Mouse (Mus musculus) intestine, embryonic 16.5 days (tissue): Measurements from ENCODE around the gene Fut4. TPM values are rescaled to one million over a fixed set of nuclear protein-coding genes. Genes with fewer than 3 reads are reported as not detected.

Experiments
- ATAC-seq: fragments of 200-750 bp; cut with Nextera tagmentation; 2 replicates; pipeline ENCODE4 v1.8.0; 2017; ENCODE audit warnings: moderate TSS enrichment, moderate library complexity
- H3K27ac ChIP-seq: fragments of 300-500 bp; sonication (generic); 2 replicates; pipeline ENCODE4 v1.5.1; 2014; ENCODE audit warnings: mild to moderate bottlenecking, low read length
- H3K27me3 ChIP-seq: fragments of 300-500 bp; sonication (generic); replicated peaks from 2 replicates; pipeline ENCODE4 v1.6.1; 2014; ENCODE audit warnings: low read length, control low read depth, mixed read lengths; ENCODE audit not compliant: control insufficient read depth, insufficient read depth
- H3K36me3 ChIP-seq: fragments of 300-500 bp; sonication (generic); 2 replicates; pipeline ENCODE4 v1.6.1; 2014; ENCODE audit warnings: low read length, control low read depth; ENCODE audit not compliant: control insufficient read depth, insufficient read depth
- H3K4me1 ChIP-seq: fragments of 300-500 bp; sonication (generic); 2 replicates; pipeline ENCODE4 v1.6.1; 2014; ENCODE audit warnings: low read length, control low read depth, mixed read lengths; ENCODE audit not compliant: control insufficient read depth, insufficient read depth
- H3K4me2 ChIP-seq: fragments of 300-500 bp; sonication (generic); 2 replicates; pipeline ENCODE4 v1.6.1; 2014; ENCODE audit warnings: low read depth, low read length, control low read depth
- H3K4me3 ChIP-seq: fragments of 300-500 bp; sonication (generic); 2 replicates; pipeline ENCODE4 v1.5.1; 2014; ENCODE audit warnings: mild to moderate bottlenecking, low read length
- H3K9ac ChIP-seq: fragments of 300-500 bp; sonication (generic); 2 replicates; pipeline ENCODE4 v1.6.1; 2014; ENCODE audit warnings: low read depth, low read length
- H3K9me3 ChIP-seq: fragments of 300-500 bp; sonication (generic); 2 replicates; pipeline ENCODE4 v1.6.1; 2016; ENCODE audit warnings: low read length, control low read depth; ENCODE audit not compliant: control insufficient read depth
- WGBS: fragments of 180-500 bp; shearing (Covaris S2); extraction: QIAGEN DNeasy Blood & Tissue Kit; methylation state at CpG from one replicate; pipeline ENCODE4 v1.1.7; 2014; 5-methylcytosine and 5-hydroxymethylcytosine counted together
- polyA plus RNA-seq: library from polyadenylated mRNA; unstranded; fragments of >200 nt; fragmentation: Nextera tagmentation; extraction: Ambion mirVana; gene quantifications from 2 replicates; pipeline ENCODE4 v1.2.1, GENCODE M21; 2015

Gene Fut4
- polyA plus RNA-seq = 4.6 and 5.2 TPM in 2 replicates

GRCm38 (mm10) chr9:14752001-14752522 is at the start of gene Fut4:
Fut4 (minus strand) TSS chr9:14752393.
- WGBS = 1% methylated on average over 28 of the region's 28 CpGs
- Histone ChIP-seq H3K4me1 (peaks cover 15% of the 10 kb centered on the region), H3K9ac (peak within 1 kb of the TSS; percentile 76), H3K36me3 (no peaks in the 10 kb centered on the region), H3K9me3 (no peaks in the 10 kb centered on the region), H3K4me3 (peak within 1 kb of the TSS; percentile 64), H3K27ac (peak within 1 kb of the TSS; percentile 47; the same call in 1 of the 2 replicates), H3K4me2 (peak within 1 kb of the TSS; percentile 97), H3K27me3 (no peaks in the 10 kb centered on the region)
- peak; percentile 86 for ATAC-seq

- H3K36me3 ChIP-seq = peaks cover 4% of the 10 kb centered on the region; the same call in 1 of the 2 replicates
- no peak for ATAC-seq
- no peaks in the 10 kb centered on the region for H3K9me3 ChIP-seq
- H3K4me1 ChIP-seq = peaks cover 7% of the 10 kb centered on the region; the same call in 1 of the 2 replicates
- WGBS = 89% methylated on average over 6 of the region's 6 CpGs
- no peak overlapping the region for H3K4me2 ChIP-seq
- no peak overlapping the region for H3K27ac ChIP-seq
- no peak overlapping the region for H3K4me3 ChIP-seq
- no peaks in the 10 kb centered on the region for H3K27me3 ChIP-seq
- H3K9ac ChIP-seq = no peak overlapping the region
Measured at GRCm38 (mm10) chr9:14787356-14787755, 35.2 kb upstream of the Fut4 start.

GRCm38 (mm10) chr9:14784039-14785002 is 32.1 kb upstream of the Fut4 start, which contains the start of the genes Mre11a and Ankrd49:
Mre11a (plus strand) TSS chr9:14784654.
Ankrd49 (minus strand) TSS chr9:14784856.
- Histone ChIP-seq H3K4me1 (peaks cover 7% of the 10 kb centered on the region; the same call in 1 of the 2 replicates), H3K4me2 (peak within 1 kb of the TSS; percentile 72), H3K4me3 (peak within 1 kb of the TSS; percentile 87), H3K27ac (peak within 1 kb of the TSS; percentile 96), H3K36me3 (peaks cover 4% of the 10 kb centered on the region; the same call in 1 of the 2 replicates), H3K9me3 (no peaks in the 10 kb centered on the region), H3K9ac (peak within 1 kb of the TSS; percentile 93), H3K27me3 (no peaks in the 10 kb centered on the region)
- under 1% methylated on average over 62 of the region's 62 CpGs for WGBS
- peak; percentile 100 for ATAC-seq

- H3K4me3 ChIP-seq = no peak overlapping the region
- no peak overlapping the region; the same call in 1 of the 2 replicates for H3K4me2 ChIP-seq
- ATAC-seq = 0 out of 2 replicates have a peak, but pooled peaks have one; percentile 23
- no peaks in the 10 kb centered on the region for H3K36me3 ChIP-seq
- no peaks in the 10 kb centered on the region for H3K27me3 ChIP-seq
- no peaks in the 10 kb centered on the region for H3K9me3 ChIP-seq
- H3K27ac ChIP-seq = no peak overlapping the region
- 33% methylated on average over 13 of the region's 13 CpGs for WGBS
- H3K9ac ChIP-seq = no peak overlapping the region
- H3K4me1 ChIP-seq = no peaks in the 10 kb centered on the region
Measured at GRCm38 (mm10) chr9:14778341-14778740, 26.1 kb upstream of the Fut4 start.

GRCm38 (mm10) chr9:14773813-14774212 is 21.6 kb upstream of the Fut4 start:
- ATAC-seq = no peak
- Histone ChIP-seq H3K4me3 (no peak overlapping the region), H3K27ac (no peak overlapping the region), H3K9ac (no peak overlapping the region), H3K4me2 (no peak overlapping the region), H3K36me3 (no peaks in the 10 kb centered on the region), H3K9me3 (no peaks in the 10 kb centered on the region), H3K4me1 (no peaks in the 10 kb centered on the region), H3K27me3 (peaks cover 5% of the 10 kb centered on the region; the same call in 1 of the 2 replicates)
- 44% methylated on average over 2 of the region's 2 CpGs for WGBS

- H3K27me3 ChIP-seq = peaks cover 7% of the 10 kb centered on the region; the same call in 1 of the 2 replicates
- ATAC-seq = no peak
- no peaks in the 10 kb centered on the region for H3K36me3 ChIP-seq
- no peak overlapping the region for H3K4me2 ChIP-seq
- WGBS = 89% methylated on average over 2 of the region's 2 CpGs
- no peaks in the 10 kb centered on the region for H3K9me3 ChIP-seq
- no peak overlapping the region for H3K4me3 ChIP-seq
- H3K9ac ChIP-seq = no peak overlapping the region
- no peaks in the 10 kb centered on the region for H3K4me1 ChIP-seq
- H3K27ac ChIP-seq = no peak overlapping the region
Measured at GRCm38 (mm10) chr9:14772074-14772473, 19.9 kb upstream of the Fut4 start.

- Histone ChIP-seq H3K36me3 (no peaks in the 10 kb centered on the region), H3K27me3 (peaks cover 7% of the 10 kb centered on the region; the same call in 1 of the 2 replicates), H3K27ac (no peak within 1 kb of the TSS), H3K4me2 (no peak within 1 kb of the TSS), H3K4me1 (no peaks in the 10 kb centered on the region), H3K9me3 (no peaks in the 10 kb centered on the region), H3K9ac (no peak within 1 kb of the TSS), H3K4me3 (no peak within 1 kb of the TSS)
- 21% methylated on average over 23 of the region's 23 CpGs for WGBS
- no peak for ATAC-seq
Measured at GRCm38 (mm10) chr9:14770803-14771471, 18.7 kb upstream of the Fut4 start, which contains the start of gene 1700012B09Rik. 1700012B09Rik (minus strand) TSS chr9:14771030.

- Histone ChIP-seq H3K4me3 (no peak overlapping the region), H3K9me3 (no peaks in the 10 kb centered on the region), H3K27me3 (peaks cover 7% of the 10 kb centered on the region; the same call in 1 of the 2 replicates), H3K9ac (no peak overlapping the region), H3K27ac (no peak overlapping the region), H3K36me3 (no peaks in the 10 kb centered on the region), H3K4me1 (no peaks in the 10 kb centered on the region), H3K4me2 (no peak overlapping the region)
- WGBS = 48% methylated on average over 6 of the region's 6 CpGs
- ATAC-seq = no peak
Measured at GRCm38 (mm10) chr9:14769811-14770210, 17.6 kb upstream of the Fut4 start.

GRCm38 (mm10) chr9:14764765-14765164 is 12.6 kb upstream of the Fut4 start:
- Histone ChIP-seq H3K27ac (no peak overlapping the region), H3K9ac (no peak overlapping the region), H3K36me3 (no peaks in the 10 kb centered on the region), H3K4me3 (no peak overlapping the region), H3K4me1 (no peaks in the 10 kb centered on the region), H3K9me3 (no peaks in the 10 kb centered on the region), H3K27me3 (0 out of 2 replicates have a peak, but pooled peaks cover 2% of the 10 kb centered on the region), H3K4me2 (no peak overlapping the region)
- ATAC-seq = no peak
- WGBS = 26% methylated on average over 7 of the region's 7 CpGs
